Mouse (Mus musculus): ENCODE data around the gene Akap3. TPM values are rescaled to one million over a fixed set of nuclear protein-coding genes. Genes with fewer than 3 reads are reported as not detected.

The Akap3 gene
- polyA plus RNA-seq, 1 experiment from 2014 or later: not detected

Other genes with a start within 250 kb of the Akap3 start
- gene Kcna1, start 206.7 kb upstream of the Akap3 start, polyA plus RNA-seq (2014; fragmentation: Nextera tagmentation; extraction: Ambion mirVana): 0.08 and 0.31 TPM in 2 replicates
- gene Kcna6, start 112.4 kb upstream of the Akap3 start, polyA plus RNA-seq (2014; fragmentation: Nextera tagmentation; extraction: Ambion mirVana): 0.97 and 1.5 TPM in 2 replicates
- 299 and 352 TPM in 2 replicates for gene Ndufa9, start 4.0 kb upstream of the Akap3 start, polyA plus RNA-seq (2014; fragmentation: Nextera tagmentation; extraction: Ambion mirVana)
- gene Dyrk4, start 68.7 kb downstream of the Akap3 start, polyA plus RNA-seq (2014; fragmentation: Nextera tagmentation; extraction: Ambion mirVana): 0.11 TPM in 1 of 2 replicates, not detected in the other
- 39.4 and 50.2 TPM in 2 replicates for gene Rad51ap1, start 86.5 kb downstream of the Akap3 start, polyA plus RNA-seq (2014; fragmentation: Nextera tagmentation; extraction: Ambion mirVana)
- gene D6Wsu163e, start 86.9 kb downstream of the Akap3 start, polyA plus RNA-seq (2014; fragmentation: Nextera tagmentation; extraction: Ambion mirVana): 11.1 and 12.3 TPM in 2 replicates
- gene Fgf6, start 162.5 kb downstream of the Akap3 start, polyA plus RNA-seq (2014; fragmentation: Nextera tagmentation; extraction: Ambion mirVana): 0.09 and 0.18 TPM in 2 replicates
- gene Fgf23, start 219.8 kb downstream of the Akap3 start, polyA plus RNA-seq (2014; fragmentation: Nextera tagmentation; extraction: Ambion mirVana): 0.24 TPM in 1 of 2 replicates, not detected in the other

Data from heart, embryonic 11.5 days (tissue).